Mouse (Mus musculus) ES-CJ7 (cell line): ENCODE measurements at regions not wholly inside any gene's neighbourhood (a gene's known extent, or its start where the extent isn't known, plus 50 kb on each side); places are given as distances from the start of the nearest gene placed in this dataset.

Source experiments
- DNase-seq: peaks from one replicate; pipeline ENCODE4 v3.0.0; 2011; ENCODE audit warnings: low read depth, low spot score

DNA sequence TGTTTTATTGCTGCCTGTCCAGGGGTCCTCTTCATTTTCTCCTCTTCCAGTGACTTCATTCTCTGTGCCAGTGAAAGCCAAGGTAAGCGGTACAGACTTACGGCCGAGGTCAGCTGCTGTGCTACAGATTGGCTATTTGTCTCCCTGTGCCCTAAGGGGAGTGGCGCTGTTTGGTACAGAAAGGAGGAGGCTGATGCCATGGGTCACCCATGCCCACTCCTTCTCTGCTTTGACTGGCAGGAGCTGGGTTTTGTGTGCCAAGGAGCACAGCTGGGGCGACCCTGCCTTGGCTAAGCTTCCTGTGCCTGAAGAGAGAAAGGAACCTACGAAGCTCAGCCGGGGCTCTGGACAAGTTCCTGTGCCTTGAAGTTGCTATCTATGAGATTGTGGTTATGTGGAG lies 70.0 kb upstream of the Fggy start:
- no peak for DNase-seq

DNA sequence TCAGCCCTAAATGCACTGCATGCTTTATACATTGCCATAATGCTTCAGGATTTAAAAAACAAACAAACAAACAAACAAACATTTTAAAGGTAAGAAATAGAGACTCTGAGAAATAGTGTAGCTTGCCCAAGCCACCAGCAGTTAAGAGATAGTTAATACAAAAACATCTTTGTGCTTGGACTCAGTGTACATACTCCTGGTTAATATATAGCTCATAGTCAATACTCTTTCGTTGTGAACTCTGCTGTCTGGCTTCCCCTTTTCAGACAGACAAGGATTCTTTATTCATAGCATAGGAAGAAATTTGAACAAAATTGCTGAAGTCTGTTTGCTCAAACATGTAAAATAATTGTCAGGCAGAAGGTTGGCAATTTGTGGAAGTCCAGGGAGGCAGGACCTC lies 69.3 kb upstream of the Fggy start:
- no peak for DNase-seq

DNA sequence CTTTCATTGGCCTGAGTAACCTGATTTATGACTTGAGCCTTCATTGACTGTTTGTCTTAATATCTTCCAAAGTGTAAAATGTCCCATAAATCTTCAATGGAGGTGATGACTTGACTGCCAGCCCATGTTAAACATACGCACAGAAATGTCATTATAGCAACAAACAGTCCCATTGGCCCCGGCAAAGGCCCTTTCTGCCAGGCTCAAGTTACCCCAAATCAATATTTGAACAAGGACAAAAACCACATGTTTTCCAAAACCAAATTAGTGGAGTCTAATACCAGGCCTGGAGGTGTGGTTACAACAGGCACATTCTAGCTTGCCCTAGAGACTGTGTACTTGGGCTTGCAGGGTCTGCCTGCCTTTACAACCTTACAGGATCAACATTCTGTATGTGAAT lies 68.2 kb upstream of the Fggy start:
- no peak for DNase-seq

DNA sequence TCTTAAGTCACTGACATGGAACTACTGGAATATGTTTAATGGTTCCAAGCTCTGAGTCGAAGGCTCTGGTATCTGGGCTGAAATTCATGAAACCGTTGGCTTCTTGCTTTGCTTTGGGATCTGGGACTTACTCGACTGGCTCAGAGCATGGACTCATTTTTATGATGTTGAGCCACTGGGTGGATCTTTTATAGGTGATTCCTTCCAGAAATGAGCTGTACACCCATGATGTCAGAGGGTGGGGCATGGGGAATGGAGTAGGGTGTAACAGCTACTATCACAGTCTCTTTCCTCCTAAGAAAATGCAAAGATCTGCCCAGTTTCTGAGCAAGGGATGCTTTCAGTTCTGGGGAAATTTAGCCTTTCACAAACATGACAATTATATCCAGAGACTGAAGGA lies 57.0 kb upstream of the Fggy start:
- DNase-seq, result no peak

DNA sequence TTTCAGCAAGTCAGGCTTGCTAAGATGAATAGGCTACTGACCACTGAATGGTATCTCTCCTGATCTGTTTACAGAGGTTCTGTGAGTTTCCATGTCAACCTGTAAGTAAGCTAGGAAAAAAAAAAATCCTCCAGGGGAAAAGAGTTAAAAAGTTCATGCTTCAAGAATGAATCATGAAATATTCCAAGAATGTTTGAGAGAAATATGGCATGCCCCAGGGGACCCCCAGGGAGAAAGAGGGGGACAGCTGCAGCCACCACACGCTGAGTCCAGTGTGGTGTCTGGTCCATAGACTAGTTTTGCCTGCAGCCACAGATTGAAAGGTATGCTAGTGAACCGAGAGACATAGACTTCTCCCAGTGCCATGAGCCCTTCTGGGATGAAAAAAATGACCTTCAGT lies 56.1 kb upstream of the Fggy start:
- no peak for DNase-seq

DNA sequence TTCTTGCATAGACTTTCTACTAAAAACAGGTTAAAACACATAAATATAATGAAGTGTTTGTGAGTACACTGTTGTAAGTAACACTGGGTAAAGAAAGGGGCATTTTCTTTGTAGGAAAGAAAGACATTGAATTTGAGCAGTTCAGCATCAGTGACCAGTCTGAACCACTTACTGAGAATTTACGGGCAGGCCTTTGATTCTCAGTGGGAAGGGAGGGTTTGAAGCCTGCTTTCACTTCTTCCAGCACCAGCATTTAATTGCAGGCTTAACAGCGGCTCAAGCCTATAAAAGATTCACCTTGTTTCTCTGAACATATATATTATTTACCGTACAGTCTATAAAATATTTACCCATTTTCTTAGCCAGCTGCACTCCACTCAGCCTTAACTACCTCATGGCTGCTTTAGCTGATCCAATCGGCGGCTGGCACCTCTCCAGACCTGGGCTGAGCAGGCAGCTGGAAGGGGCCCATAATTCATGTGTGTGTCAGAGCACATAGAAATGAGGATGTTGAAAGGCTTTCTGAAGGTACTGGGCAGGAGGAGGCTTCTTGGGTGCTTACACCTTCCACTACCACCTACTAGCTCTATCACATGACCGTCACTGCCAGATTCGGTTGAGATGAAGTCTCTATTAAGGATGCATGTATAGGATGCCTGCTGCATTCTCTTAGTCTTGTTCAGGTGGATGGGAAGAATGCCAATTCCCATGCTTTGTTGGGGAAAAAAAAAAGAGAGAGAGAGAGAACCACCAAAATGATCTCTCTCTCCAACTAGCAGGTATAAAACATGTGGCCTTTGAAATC lies 50.0 kb upstream of the Fggy start:
- no peak for DNase-seq
